Mouse (Mus musculus) olfactory bulb, adult 2 months (tissue): ENCODE data around the gene AL732309.1.

Source experiments
- CTCF ChIP-seq: fragments of 200-500 bp; IDR thresholded peaks from 2 replicates; pipeline ENCODE4 v1.5.1; 2012; ENCODE audit warnings: low read depth, mild to moderate bottlenecking, low read length, moderate library complexity; ENCODE audit not compliant: insufficient read depth
- POLR2A ChIP-seq: fragments of 200-500 bp; IDR thresholded peaks from 2 replicates; pipeline ENCODE4 v1.6.1; 2012; ENCODE audit warnings: mild to moderate bottlenecking, low read depth, low read length, moderate library complexity; ENCODE audit not compliant: insufficient read depth

- TF ChIP-seq CTCF (no peak), POLR2A (no peak)
Observed at GRCm38 (mm10) chr2:25273010-25273409, 26.3 kb upstream of the AL732309.1 start.
